ENCODE assay signal across 8 mouse cellular contexts in genomic region chr5:127235203-127235602, GRCm38 (mm10). TPM values are rescaled to one million over a fixed set of nuclear protein-coding genes. Genes with fewer than 3 reads are reported as not detected.
A peak's percentile ranks its signal among the peaks of the same experiment; 100 is the strongest.
DNase-seq lines count a peak whose midpoint lies in the region; ATAC-seq and TF ChIP-seq lines count a peak whose summit lies in the region.

No protein-coding gene starts in this region.

- H3K4me1 ChIP-seq in hindbrain, embryonic 10.5 days (replicated peaks): peaks cover 20% of the 10 kb centered on the region
- no peaks in the 10 kb centered on the region for H3K4me1 ChIP-seq in lung, adult 2 months (ENCODE audit: control insufficient read depth, insufficient read depth, low read length)

- H3K36me3 ChIP-seq in hindbrain, embryonic 10.5 days: no peaks in the 10 kb centered on the region

- TF ChIP-seq POLR2A in lung, adult 2 months (IDR thresholded peaks at IDR 0.05; ENCODE audit: borderline replicate concordance, extremely low read depth, low read depth, low read length): no peak

- TF ChIP-seq CTCF in layer of hippocampus, adult 2 months (conservative IDR thresholded peaks at IDR 0.05): peak; percentile 86
- TF ChIP-seq CTCF in lung, adult 2 months (IDR thresholded peaks at IDR 0.05; ENCODE audit: insufficient read depth, low read length): peak; percentile 53

- ATAC-seq in megakaryocyte, adult 5-6 weeks (ENCODE audit: poor library complexity, severe bottlenecking): no peak

- H3K9me3 ChIP-seq in hindbrain, embryonic 10.5 days: 0 out of 2 replicates have a peak, but pooled peaks cover 2% of the 10 kb centered on the region

- 0 out of 2 replicates have a peak overlapping the region, but pooled peaks have one; percentile 64 for H3K27ac ChIP-seq in hindbrain, embryonic 10.5 days
- H3K27ac ChIP-seq in layer of hippocampus, adult 2 months: no peak overlapping the region

- H3K4me3 ChIP-seq in hindbrain, embryonic 10.5 days: peak overlapping the region; percentile 29
- peak overlapping the region; percentile 26 for H3K4me3 ChIP-seq in layer of hippocampus, adult 2 months
- no peak overlapping the region for H3K4me3 ChIP-seq in lung, adult 2 months (replicated peaks; ENCODE audit: extremely low read depth, low read depth, low read length)

- peaks cover 53% of the 10 kb centered on the region for H3K27me3 ChIP-seq in hindbrain, embryonic 10.5 days (ENCODE audit: insufficient read depth, poor library complexity, severe bottlenecking)

- WGBS in hindbrain, embryonic 10.5 days: 5% methylated on average over 11 of the region's 11 CpGs
- 6% methylated on average over 11 of the region's 11 CpGs for WGBS in lung, adult 2 months

- DNase-seq in WW6 (ENCODE audit: low read depth, low spot score): peak; percentile 39
- DNase-seq in cerebellum, adult 9-11 months: peak; percentile 74
- peak; percentile 18 to 64 for DNase-seq in frontal cortex, postnatal 10 days (ENCODE audit: low spot score in 2 of 2)
- DNase-seq in hindbrain, embryonic 10.5 days (ENCODE audit: low spot score): peak; percentile 91
- peak; percentile 69 to 88 for DNase-seq in layer of hippocampus, adult 2 months (ENCODE audit: low spot score in 2 of 2)
- DNase-seq in lung, adult 2 months: peak; percentile 75
- peak; percentile 33 for DNase-seq in retina, adult 2 months (ENCODE audit: low read depth, low spot score)

RNA-seq across cellular contexts. Expression of gene Tmem132c, which starts 6.4 kb away (rescaled TPM):
- polyA plus RNA-seq in hindbrain, embryonic 10.5 days (2016; fragmentation: Nextera tagmentation; extraction: Ambion mirVana): 24.0 and 33.2 TPM in 2 replicates
- total RNA-seq in layer of hippocampus, adult 2 months (2021): 1 to 10 TPM; 3.7 to 3.8 TPM
- polyA plus RNA-seq in lung, adult 2 months (2012; rRNA removed): 13.8 TPM in 2 replicates
- not detected in 2 replicates for total RNA-seq in megakaryocyte, adult 5-6 weeks (2015)
- not detected in 2 replicates for total RNA-seq in megakaryocyte, adult 5-6 weeks (2017)

Comparison
In these comparisons a context has a peak if more than half of its experiments do, and no peak if none do; other contexts are left out.
1. DNase-seq: peak in every context shown above with its lines; median percentile 91 in hindbrain, embryonic 10.5 days; 78 in layer of hippocampus, adult 2 months; 75 in lung, adult 2 months; 74 in cerebellum, adult 9-11 months; 41 in frontal cortex, postnatal 10 days; 39 in WW6; 33 in retina, adult 2 months.
2. RNA of gene Tmem132c, which starts 6.4 kb away (total RNA-seq): 3.7 to 3.8 TPM in layer of hippocampus, adult 2 months; not detected in megakaryocyte, adult 5-6 weeks; every median in the first group is over 4 times any median in the second.